ENCODE assay signal across 11 mouse cellular contexts in the genomic region with DNA sequence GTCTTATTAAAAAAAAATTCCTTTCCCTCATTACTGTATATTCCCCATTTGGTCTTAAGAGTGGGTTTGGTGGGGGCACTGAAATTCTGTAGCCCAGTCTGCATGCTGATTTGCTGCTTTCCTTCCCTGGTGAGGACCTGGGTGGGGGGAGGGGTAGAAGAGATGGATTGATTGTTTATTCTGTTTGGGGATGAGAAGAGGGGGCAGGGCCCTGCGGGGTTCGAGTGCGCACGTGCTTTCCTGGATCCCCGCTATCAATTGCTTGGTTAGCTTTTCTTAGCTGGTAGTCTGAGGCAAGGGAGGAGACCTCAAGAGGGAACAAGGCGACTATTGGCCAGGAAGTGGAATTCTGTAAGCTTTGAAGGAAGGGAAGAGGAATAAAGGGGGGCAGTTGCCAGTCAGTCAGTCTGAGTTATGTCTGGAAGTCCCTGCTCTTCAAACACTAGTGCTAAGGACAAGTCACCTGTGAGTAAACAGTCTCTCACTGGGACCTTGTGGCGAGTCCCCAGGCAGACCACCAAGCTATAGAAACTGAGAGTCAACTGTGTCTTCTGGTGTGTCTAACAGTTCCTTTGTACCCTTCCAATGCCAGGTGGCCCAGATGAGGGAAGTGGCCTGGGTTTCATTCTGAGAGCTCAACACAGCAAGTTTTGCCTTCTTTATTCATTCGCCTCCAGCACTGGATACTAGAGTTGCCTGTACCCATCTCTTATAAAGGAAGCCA.
DNase-seq lines count a peak whose midpoint lies in the region; ATAC-seq and TF ChIP-seq lines count a peak whose summit lies in the region.
"Had no signal": no experiment of that assay in that cellular context is flagged by ENCODE, and none has a peak within 500 bp of the region (broad histone marks: within the 10 kb centered on the region; RNA-seq: fewer than 3 reads in every experiment).

No protein-coding gene starts in this region.

- peak overlapping the region; percentile 62; the same call in 1 of the 2 replicates for H3K27ac ChIP-seq in heart, embryonic 10.5 days
- H3K27ac ChIP-seq in spleen, adult 2 months (ENCODE audit: insufficient read depth, low read length), result peak overlapping the region; percentile 13; the same call in 1 of the 2 replicates
- H3K27ac ChIP-seq: kidney, embryonic 15.5 days had no signal

- H3K9me3 ChIP-seq in heart, embryonic 10.5 days, result no peaks in the 10 kb centered on the region
- H3K9me3 ChIP-seq: kidney, embryonic 15.5 days had no signal

- no peak for TF ChIP-seq CTCF in spleen, adult 2 months (IDR thresholded peaks at IDR 0.05; ENCODE audit: extremely low read depth, insufficient read depth, insufficient read length, insufficient replicate concordance)

- no peak overlapping the region for H3K4me3 ChIP-seq in heart, embryonic 10.5 days
- no peak overlapping the region for H3K4me3 ChIP-seq in spleen, adult 2 months (ENCODE audit: extremely low read depth, insufficient read depth, insufficient read length)
- H3K4me3 ChIP-seq: kidney, embryonic 15.5 days had no signal

- ATAC-seq in hematopoietic stem cell, adult 5-6 weeks (replicated peaks in 1 of 2; ENCODE audit: insufficient read depth in 1 of 2, low FRiP score in 2 of 2, low TSS enrichment in 1 of 2, low read depth in 1 of 2, poor library complexity in 2 of 2, severe bottlenecking in 2 of 2), result peak; percentile 22 to 25; a peak in 2 of 4 replicates
- ATAC-seq in neutrophil, adult 5-6 weeks (ENCODE audit: extremely low read depth, insufficient number of reproducible peaks, low FRiP score, poor library complexity, severe bottlenecking), result 0 out of 2 replicates have a peak, but pooled peaks have one; percentile 16
- ATAC-seq: CD4-positive, CD25-positive, alpha-beta regulatory T cell, adult 4 months had no signal

- peak; percentile 63 for DNase-seq in heart, embryonic 10.5 days (ENCODE audit: low spot score)
- DNase-seq in heart, postnatal 14 days, result no peak
- no peak for DNase-seq in spleen, adult 2 months (ENCODE audit: low read depth in 1 of 2, low spot score in 2 of 2)
- no peak for DNase-seq in spleen, adult 12 weeks (ENCODE audit: low spot score)
- no peak for DNase-seq in right cerebral cortex, postnatal 25 days
- no peak for DNase-seq in kidney, postnatal 25 days
- DNase-seq: cerebellum, postnatal 14 days had no signal

- peaks cover 10% of the 10 kb centered on the region; the same call in 1 of the 2 replicates for H3K36me3 ChIP-seq in heart, embryonic 10.5 days
- no peaks in the 10 kb centered on the region for H3K36me3 ChIP-seq in spleen, adult 2 months (ENCODE audit: control insufficient read depth, insufficient read depth, low read length)

- intact Hi-C loops in heart, postnatal 14 days (cut with DNase I), result no loop called here

- H3K4me1 ChIP-seq in heart, embryonic 10.5 days, result peaks cover 70% of the 10 kb centered on the region
- H3K4me1 ChIP-seq in spleen, adult 2 months (ENCODE audit: control insufficient read depth, insufficient read depth, insufficient read length), result peaks cover 9% of the 10 kb centered on the region; the same call in 1 of the 2 replicates

- H3K27me3 ChIP-seq in heart, embryonic 10.5 days (ENCODE audit: insufficient read depth, poor library complexity, severe bottlenecking), result no peaks in the 10 kb centered on the region
- no peaks in the 10 kb centered on the region for H3K27me3 ChIP-seq in spleen, adult 2 months (ENCODE audit: control insufficient read depth, insufficient read depth, low read length)
- H3K27me3 ChIP-seq: kidney, embryonic 15.5 days had no signal

- 31% methylated on average over 8 of the region's 8 CpGs for WGBS in heart, embryonic 10.5 days
- 50% methylated on average over 8 of the region's 8 CpGs for WGBS in spleen, adult 2 months

- no peak for TF ChIP-seq POLR2A in spleen, adult 2 months (IDR thresholded peaks at IDR 0.05; ENCODE audit: low read depth, low read length)
